Mouse (Mus musculus): Measurements from ENCODE around the gene Trpm3. TPM values are rescaled to one million over a fixed set of nuclear protein-coding genes. Genes with fewer than 3 reads are reported as not detected.

The Trpm3 gene
- total and polyA plus RNA-seq, 2 experiments from 2014 or later = 0.52 to 0.95 TPM

DNA sequence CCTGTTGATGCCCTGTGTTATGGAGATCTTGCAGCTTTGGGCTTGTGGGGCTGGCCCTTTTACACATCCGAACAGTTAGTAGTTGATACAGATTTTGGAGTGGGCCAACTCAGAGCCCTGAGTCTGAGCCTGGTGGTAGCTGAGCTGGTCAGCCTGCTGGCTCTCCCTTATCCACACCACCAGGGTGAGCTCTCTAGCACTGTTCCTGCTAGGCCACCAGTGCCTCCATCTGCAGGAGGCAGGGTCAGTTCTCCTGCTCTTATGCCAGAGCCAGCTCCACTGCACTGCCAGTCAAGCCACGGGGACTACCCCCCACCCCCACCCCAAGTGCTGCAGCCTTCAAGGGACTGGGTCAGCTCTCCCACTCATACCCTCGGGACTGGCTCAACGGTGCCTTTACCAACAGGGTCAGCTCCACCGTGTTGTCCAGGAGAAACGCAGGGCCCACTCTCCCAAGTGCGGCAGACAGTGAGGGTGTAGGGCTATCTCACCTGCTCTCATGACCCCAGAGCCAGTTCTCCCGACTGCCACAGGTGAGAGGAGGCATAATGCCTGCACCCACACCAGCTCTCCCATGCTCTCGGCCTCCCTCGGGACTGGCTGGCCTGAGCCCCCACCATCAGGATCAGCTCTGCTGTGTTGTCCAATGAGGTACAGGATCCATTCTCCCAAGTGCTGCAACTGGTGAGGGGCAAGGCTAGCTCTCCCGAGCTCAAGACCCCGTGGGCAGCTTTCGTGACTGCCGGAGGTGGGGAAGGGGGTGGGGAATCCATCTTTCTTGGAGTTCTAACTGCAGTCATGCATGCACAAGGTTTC is 821.8 kb downstream of the Trpm3 start:
- no peak for TF ChIP-seq EP300 (IDR thresholded peaks at IDR 0.05; ENCODE audit: low read depth)
- no peak for TF ChIP-seq CTCF (IDR thresholded peaks at IDR 0.05; ENCODE audit: low read depth)
- no peak for ATAC-seq (ENCODE audit: insufficient read depth, low read depth)
- Histone ChIP-seq H3K27me3 (ENCODE audit: control insufficient read depth, insufficient read depth, low read length) (no peaks in the 10 kb centered on the region), H3K4me1 (ENCODE audit: control insufficient read depth, insufficient read depth) (0 out of 2 replicates have a peak, but pooled peaks cover 7% of the 10 kb centered on the region), H3K36me3 (replicated peaks; ENCODE audit: control insufficient read depth, insufficient read depth, low read length) (no peaks in the 10 kb centered on the region), H3K9me3 (replicated peaks; ENCODE audit: control insufficient read depth, low read length) (no peaks in the 10 kb centered on the region), H3K4me2 (ENCODE audit: low read depth, low read length) (no peak overlapping the region), H3K9ac (replicated peaks; ENCODE audit: low read depth, low read length) (no peak overlapping the region), H3K27ac (ENCODE audit: low read depth) (no peak overlapping the region), H3K4me3 (ENCODE audit: low read depth, low read length) (no peak overlapping the region)
- WGBS = 77% methylated on average over 14 of the region's 14 CpGs
- no peak for DNase-seq (ENCODE audit: low spot score)

DNA sequence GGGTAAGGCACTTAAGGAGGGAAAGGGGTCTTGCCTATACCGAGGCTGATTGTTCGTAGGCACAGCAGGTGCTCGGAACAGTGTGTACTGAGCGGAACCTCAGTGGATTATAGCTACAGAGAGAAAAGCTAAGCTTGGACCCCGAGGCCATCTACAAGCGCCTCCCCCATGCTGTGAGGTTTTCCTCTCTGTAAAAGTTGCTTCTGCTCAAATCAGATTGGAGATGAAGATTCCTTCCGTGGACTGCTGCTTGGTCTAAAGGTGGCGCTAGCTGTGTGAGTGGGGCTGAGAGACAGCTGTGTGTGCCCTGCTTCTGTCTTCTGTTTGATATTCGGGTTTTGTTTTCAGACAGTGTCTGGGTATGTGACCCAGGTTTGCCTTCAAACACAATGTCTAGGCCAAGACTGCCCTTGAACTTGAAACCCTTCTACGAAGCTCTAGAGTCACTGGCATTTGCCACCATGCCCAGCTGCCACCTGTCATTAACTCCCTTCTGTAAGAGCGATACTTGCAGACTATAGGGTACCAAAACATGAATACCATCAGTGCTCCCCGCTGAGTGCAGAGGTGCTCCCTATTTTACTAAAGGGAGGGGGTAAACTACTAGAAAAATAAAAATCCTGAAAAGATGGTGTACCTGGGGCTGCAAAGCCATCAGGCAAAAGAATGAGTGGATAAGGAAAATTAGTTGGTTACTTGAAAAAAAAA is 823.3 kb downstream of the Trpm3 start:
- WGBS = 70% methylated on average over 12 of the region's 12 CpGs
- no peaks in the 10 kb centered on the region for H3K9me3 ChIP-seq (replicated peaks; ENCODE audit: control insufficient read depth, low read length)
- no peak for TF ChIP-seq EP300 (IDR thresholded peaks at IDR 0.05; ENCODE audit: low read depth)
- 0 out of 2 replicates have a peak, but pooled peaks have one; percentile 2 for TF ChIP-seq CTCF (IDR thresholded peaks at IDR 0.05; ENCODE audit: low read depth)
- no peak for ATAC-seq (ENCODE audit: insufficient read depth, low read depth)
- H3K27me3 ChIP-seq (ENCODE audit: control insufficient read depth, insufficient read depth, low read length) = no peaks in the 10 kb centered on the region
- DNase-seq (ENCODE audit: low spot score) = no peak
- no peak overlapping the region for H3K27ac ChIP-seq (ENCODE audit: low read depth)
- H3K4me3 ChIP-seq (ENCODE audit: low read depth, low read length) = no peak overlapping the region
- no peaks in the 10 kb centered on the region for H3K36me3 ChIP-seq (replicated peaks; ENCODE audit: control insufficient read depth, insufficient read depth, low read length)
- 0 out of 2 replicates have a peak, but pooled peaks cover 7% of the 10 kb centered on the region for H3K4me1 ChIP-seq (ENCODE audit: control insufficient read depth, insufficient read depth)
- no peak overlapping the region for H3K9ac ChIP-seq (replicated peaks; ENCODE audit: low read depth, low read length)
- H3K4me2 ChIP-seq (ENCODE audit: low read depth, low read length) = no peak overlapping the region

DNA sequence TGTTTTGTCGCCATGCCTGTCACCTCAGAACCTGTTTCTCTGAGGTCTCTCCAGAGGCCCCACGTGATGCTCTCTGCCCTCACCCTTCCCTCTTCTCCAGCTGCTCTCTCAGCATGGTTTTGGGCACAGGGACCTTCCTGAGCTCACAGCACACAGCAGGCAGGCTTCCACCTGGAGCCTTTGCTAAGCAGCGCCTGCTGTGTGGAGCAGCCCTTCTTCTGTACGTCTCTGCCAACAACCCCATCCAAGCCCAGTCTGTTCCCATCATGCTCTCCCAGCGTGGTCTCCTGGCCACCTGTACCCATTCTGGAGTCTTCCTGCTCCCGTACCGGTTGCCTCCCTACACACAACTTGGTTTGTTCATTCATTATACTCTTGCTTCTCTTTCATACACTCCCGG is 823.9 kb downstream of the Trpm3 start:
- no peaks in the 10 kb centered on the region for H3K36me3 ChIP-seq (replicated peaks; ENCODE audit: control insufficient read depth, insufficient read depth, low read length)
- 45% methylated on average over 8 of the region's 8 CpGs for WGBS
- TF ChIP-seq CTCF (IDR thresholded peaks at IDR 0.05; ENCODE audit: low read depth) (no peak), EP300 (IDR thresholded peaks at IDR 0.05; ENCODE audit: low read depth) (no peak)
- no peak overlapping the region for H3K9ac ChIP-seq (replicated peaks; ENCODE audit: low read depth, low read length)
- ATAC-seq (ENCODE audit: insufficient read depth, low read depth) (no peak), DNase-seq (ENCODE audit: low spot score) (no peak)
- no peak overlapping the region for H3K4me2 ChIP-seq (ENCODE audit: low read depth, low read length)
- H3K27ac ChIP-seq (ENCODE audit: low read depth) = no peak overlapping the region
- H3K4me3 ChIP-seq (ENCODE audit: low read depth, low read length) = no peak overlapping the region
- no peaks in the 10 kb centered on the region for H3K9me3 ChIP-seq (replicated peaks; ENCODE audit: control insufficient read depth, low read length)
- H3K4me1 ChIP-seq (ENCODE audit: control insufficient read depth, insufficient read depth) = 0 out of 2 replicates have a peak, but pooled peaks cover 7% of the 10 kb centered on the region
- no peaks in the 10 kb centered on the region for H3K27me3 ChIP-seq (ENCODE audit: control insufficient read depth, insufficient read depth, low read length)

DNA sequence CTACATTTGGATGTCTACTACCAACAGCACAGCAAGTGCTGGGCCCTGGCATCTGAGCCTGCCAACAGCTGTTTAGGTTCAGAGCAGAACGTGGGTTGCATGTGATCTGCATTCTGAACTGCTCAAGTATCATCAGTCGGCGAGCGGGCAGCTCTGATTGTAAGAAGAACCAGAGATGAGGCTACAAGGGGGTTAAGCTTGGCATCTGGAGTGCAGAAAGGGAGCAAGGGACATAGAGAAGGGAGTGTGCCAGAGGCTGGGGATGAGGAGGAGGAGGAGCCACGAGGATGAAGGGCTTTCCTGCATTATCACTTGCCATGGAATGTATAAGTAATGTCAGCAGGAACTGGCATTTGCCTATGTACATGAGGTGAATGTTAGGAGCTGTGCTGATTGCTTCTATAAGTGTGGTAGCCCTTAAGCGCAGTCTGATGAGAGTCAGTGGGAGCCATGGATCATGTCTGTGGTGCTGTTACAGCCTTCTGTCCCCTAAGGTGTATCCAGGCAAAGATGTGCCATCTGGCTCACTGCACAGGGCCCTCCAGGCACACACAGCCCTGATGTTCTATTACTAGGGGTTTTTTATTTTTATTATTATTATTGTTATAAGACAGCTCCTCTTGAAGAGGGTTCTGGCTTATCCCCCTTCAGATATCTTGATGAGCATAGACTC is 825.0 kb downstream of the Trpm3 start:
- no peak for TF ChIP-seq CTCF (IDR thresholded peaks at IDR 0.05; ENCODE audit: low read depth)
- TF ChIP-seq EP300 (IDR thresholded peaks at IDR 0.05; ENCODE audit: low read depth) = no peak
- H3K9ac ChIP-seq (replicated peaks; ENCODE audit: low read depth, low read length) = no peak overlapping the region
- no peak for ATAC-seq (ENCODE audit: insufficient read depth, low read depth)
- H3K36me3 ChIP-seq (replicated peaks; ENCODE audit: control insufficient read depth, insufficient read depth, low read length) = no peaks in the 10 kb centered on the region
- no peak overlapping the region for H3K4me3 ChIP-seq (ENCODE audit: low read depth, low read length)
- H3K9me3 ChIP-seq (replicated peaks; ENCODE audit: control insufficient read depth, low read length) = no peaks in the 10 kb centered on the region
- no peaks in the 10 kb centered on the region for H3K27me3 ChIP-seq (ENCODE audit: control insufficient read depth, insufficient read depth, low read length)
- no peaks in the 10 kb centered on the region for H3K4me1 ChIP-seq (ENCODE audit: control insufficient read depth, insufficient read depth)
- no peak overlapping the region for H3K27ac ChIP-seq (ENCODE audit: low read depth)
- WGBS = 57% methylated on average over 6 of the region's 6 CpGs
- no peak for DNase-seq (ENCODE audit: low spot score)
- no peak overlapping the region for H3K4me2 ChIP-seq (ENCODE audit: low read depth, low read length)

DNA sequence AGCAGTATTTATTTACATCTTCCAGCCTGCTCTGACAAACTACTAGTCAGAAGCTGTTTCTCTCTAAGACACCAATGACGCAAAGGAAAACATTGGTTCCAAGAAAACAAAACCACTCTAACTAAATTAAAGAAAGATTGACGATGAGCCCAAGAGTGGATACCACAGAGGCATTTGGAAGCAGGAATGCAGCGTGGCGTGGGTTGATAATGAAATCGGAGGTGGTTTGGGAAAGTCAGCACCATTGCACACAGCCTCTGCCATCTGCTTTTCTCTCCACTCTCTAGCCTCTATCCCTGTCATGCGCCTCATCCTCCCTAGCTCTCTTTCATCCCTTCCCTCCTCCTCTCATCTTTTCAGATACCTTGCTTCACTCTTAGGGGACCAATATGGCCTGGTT is 826.6 kb downstream of the Trpm3 start:
- TF ChIP-seq EP300 (IDR thresholded peaks at IDR 0.05; ENCODE audit: low read depth) (no peak), CTCF (IDR thresholded peaks at IDR 0.05; ENCODE audit: low read depth) (no peak)
- WGBS = 62% methylated on average over 6 of the region's 6 CpGs
- DNase-seq (ENCODE audit: low spot score) = no peak

More for the DNA sequence above, 826.6 kb downstream of the Trpm3 start:
- Histone ChIP-seq H3K4me3 (ENCODE audit: low read depth, low read length) (no peak overlapping the region), H3K36me3 (replicated peaks; ENCODE audit: control insufficient read depth, insufficient read depth, low read length) (no peaks in the 10 kb centered on the region), H3K27ac (ENCODE audit: low read depth) (no peak overlapping the region), H3K9me3 (replicated peaks; ENCODE audit: control insufficient read depth, low read length) (no peaks in the 10 kb centered on the region), H3K9ac (replicated peaks; ENCODE audit: low read depth, low read length) (no peak overlapping the region), H3K4me1 (ENCODE audit: control insufficient read depth, insufficient read depth) (no peaks in the 10 kb centered on the region), H3K4me2 (ENCODE audit: low read depth, low read length) (no peak overlapping the region), H3K27me3 (ENCODE audit: control insufficient read depth, insufficient read depth, low read length) (no peaks in the 10 kb centered on the region)
- ATAC-seq (ENCODE audit: insufficient read depth, low read depth) = no peak
